Mouse (Mus musculus): ENCODE measurements around the gene Dok4. TPM values are rescaled to one million over a fixed set of nuclear protein-coding genes. Genes with fewer than 3 reads are reported as not detected.
A peak's percentile ranks its signal among the peaks of the same experiment; 100 is the strongest.

The Dok4 gene
- polyA plus RNA-seq, 1 experiment from 2014 or later: 19.3 TPM

GRCm38 (mm10) chr8:94828284-94828683, 47.8 kb downstream of the Dok4 start:
- 83% methylated on average over 6 of the region's 6 CpGs for WGBS
- Histone ChIP-seq H3K36me3 (ENCODE audit: control insufficient read depth, insufficient read depth, low read length) (peaks cover 22% of the 10 kb centered on the region), H3K27ac (replicated peaks) (no peak overlapping the region), H3K9me3 (ENCODE audit: control insufficient read depth, low read length) (no peaks in the 10 kb centered on the region), H3K4me2 (replicated peaks; ENCODE audit: low read depth) (no peak overlapping the region), H3K4me1 (replicated peaks; ENCODE audit: control insufficient read depth, insufficient read depth) (no peaks in the 10 kb centered on the region), H3K4me3 (ENCODE audit: low read depth, low read length) (no peak overlapping the region), H3K27me3 (ENCODE audit: control insufficient read depth, insufficient read depth, low read length) (no peaks in the 10 kb centered on the region), H3K9ac (ENCODE audit: low read length) (no peak overlapping the region)
- DNase-seq (ENCODE audit: low spot score): no peak
- no peak for ATAC-seq (ENCODE audit: low FRiP score, low TSS enrichment)
- no peak for TF ChIP-seq EP300 (optimal IDR thresholded peaks at IDR 0.05)
- TF ChIP-seq CTCF (IDR thresholded peaks at IDR 0.05; ENCODE audit: low read depth): no peak

- Histone ChIP-seq H3K36me3 (ENCODE audit: control insufficient read depth, insufficient read depth, low read length) (peaks cover 20% of the 10 kb centered on the region), H3K4me2 (replicated peaks; ENCODE audit: low read depth) (no peak overlapping the region), H3K27ac (replicated peaks) (no peak overlapping the region), H3K4me1 (replicated peaks; ENCODE audit: control insufficient read depth, insufficient read depth) (no peaks in the 10 kb centered on the region), H3K9me3 (ENCODE audit: control insufficient read depth, low read length) (no peaks in the 10 kb centered on the region), H3K4me3 (ENCODE audit: low read depth, low read length) (no peak overlapping the region), H3K27me3 (ENCODE audit: control insufficient read depth, insufficient read depth, low read length) (no peaks in the 10 kb centered on the region), H3K9ac (ENCODE audit: low read length) (no peak overlapping the region)
- 95% methylated on average over 5 of the region's 5 CpGs for WGBS
- DNase-seq (ENCODE audit: low spot score) (no peak), ATAC-seq (ENCODE audit: low FRiP score, low TSS enrichment) (no peak)
- TF ChIP-seq EP300 (optimal IDR thresholded peaks at IDR 0.05) (no peak), CTCF (IDR thresholded peaks at IDR 0.05; ENCODE audit: low read depth) (no peak)
Observed at GRCm38 (mm10) chr8:94826210-94826609, 49.9 kb downstream of the Dok4 start.

- ATAC-seq (ENCODE audit: low FRiP score, low TSS enrichment) (no peak), DNase-seq (ENCODE audit: low spot score) (no peak)
- Histone ChIP-seq H3K27ac (replicated peaks) (no peak overlapping the region), H3K36me3 (ENCODE audit: control insufficient read depth, insufficient read depth, low read length) (peaks cover 20% of the 10 kb centered on the region), H3K4me1 (replicated peaks; ENCODE audit: control insufficient read depth, insufficient read depth) (no peaks in the 10 kb centered on the region), H3K27me3 (ENCODE audit: control insufficient read depth, insufficient read depth, low read length) (no peaks in the 10 kb centered on the region), H3K4me3 (ENCODE audit: low read depth, low read length) (no peak overlapping the region), H3K4me2 (replicated peaks; ENCODE audit: low read depth) (no peak overlapping the region), H3K9ac (ENCODE audit: low read length) (no peak overlapping the region), H3K9me3 (ENCODE audit: control insufficient read depth, low read length) (no peaks in the 10 kb centered on the region)
- WGBS: 83% methylated on average over 6 of the region's 6 CpGs
- TF ChIP-seq EP300 (optimal IDR thresholded peaks at IDR 0.05): no peak
- no peak for TF ChIP-seq CTCF (IDR thresholded peaks at IDR 0.05; ENCODE audit: low read depth)
Observed at GRCm38 (mm10) chr8:94825170-94825569, 51.0 kb downstream of the Dok4 start.

GRCm38 (mm10) chr8:94822637-94823560, 53.2 kb downstream of the Dok4 start:
- 79% methylated on average over 23 of the region's 23 CpGs for WGBS
- no peak overlapping the region for H3K9ac ChIP-seq (ENCODE audit: low read length)
- H3K4me2 ChIP-seq (replicated peaks; ENCODE audit: low read depth): no peak overlapping the region
- H3K27ac ChIP-seq (replicated peaks): no peak overlapping the region
- TF ChIP-seq CTCF (IDR thresholded peaks at IDR 0.05; ENCODE audit: low read depth) (peak; percentile 84), EP300 (optimal IDR thresholded peaks at IDR 0.05) (no peak)
- no peak overlapping the region for H3K4me3 ChIP-seq (ENCODE audit: low read depth, low read length)
- no peaks in the 10 kb centered on the region for H3K9me3 ChIP-seq (ENCODE audit: control insufficient read depth, low read length)
- no peaks in the 10 kb centered on the region for H3K27me3 ChIP-seq (ENCODE audit: control insufficient read depth, insufficient read depth, low read length)
- H3K4me1 ChIP-seq (replicated peaks; ENCODE audit: control insufficient read depth, insufficient read depth): no peaks in the 10 kb centered on the region
- H3K36me3 ChIP-seq (ENCODE audit: control insufficient read depth, insufficient read depth, low read length): peaks cover 16% of the 10 kb centered on the region
- peak; percentile 76 for DNase-seq (ENCODE audit: low spot score)
- ATAC-seq (ENCODE audit: low FRiP score, low TSS enrichment): peak; percentile 52

- Histone ChIP-seq H3K4me3 (ENCODE audit: low read depth, low read length) (no peak overlapping the region), H3K9ac (ENCODE audit: low read length) (no peak overlapping the region), H3K4me1 (replicated peaks; ENCODE audit: control insufficient read depth, insufficient read depth) (no peaks in the 10 kb centered on the region), H3K36me3 (ENCODE audit: control insufficient read depth, insufficient read depth, low read length) (peaks cover 12% of the 10 kb centered on the region), H3K4me2 (replicated peaks; ENCODE audit: low read depth) (no peak overlapping the region), H3K9me3 (ENCODE audit: control insufficient read depth, low read length) (no peaks in the 10 kb centered on the region), H3K27me3 (ENCODE audit: control insufficient read depth, insufficient read depth, low read length) (no peaks in the 10 kb centered on the region), H3K27ac (replicated peaks) (no peak overlapping the region)
- DNase-seq (ENCODE audit: low spot score) (no peak), ATAC-seq (ENCODE audit: low FRiP score, low TSS enrichment) (no peak)
- WGBS: 92% methylated on average over 2 of the region's 2 CpGs
- no peak for TF ChIP-seq CTCF (IDR thresholded peaks at IDR 0.05; ENCODE audit: low read depth)
Observed at GRCm38 (mm10) chr8:94821381-94821780, 54.7 kb downstream of the Dok4 start.

GRCm38 (mm10) chr8:94820553-94820952, 55.6 kb downstream of the Dok4 start:
- ATAC-seq (ENCODE audit: low FRiP score, low TSS enrichment): no peak
- DNase-seq (ENCODE audit: low spot score): no peak
- H3K4me2 ChIP-seq (replicated peaks; ENCODE audit: low read depth): no peak overlapping the region
- 67% methylated on average over 7 of the region's 7 CpGs for WGBS
- TF ChIP-seq CTCF (IDR thresholded peaks at IDR 0.05; ENCODE audit: low read depth): no peak
- TF ChIP-seq EP300 (optimal IDR thresholded peaks at IDR 0.05): no peak
- H3K27ac ChIP-seq (replicated peaks): 0 out of 2 replicates have a peak overlapping the region, but pooled peaks have one; percentile 35
- no peaks in the 10 kb centered on the region for H3K4me1 ChIP-seq (replicated peaks; ENCODE audit: control insufficient read depth, insufficient read depth)
- no peak overlapping the region for H3K9ac ChIP-seq (ENCODE audit: low read length)
- H3K9me3 ChIP-seq (ENCODE audit: control insufficient read depth, low read length): no peaks in the 10 kb centered on the region
- no peak overlapping the region for H3K4me3 ChIP-seq (ENCODE audit: low read depth, low read length)
- no peaks in the 10 kb centered on the region for H3K27me3 ChIP-seq (ENCODE audit: control insufficient read depth, insufficient read depth, low read length)
- H3K36me3 ChIP-seq (ENCODE audit: control insufficient read depth, insufficient read depth, low read length): peaks cover 12% of the 10 kb centered on the region

Data from stomach, postnatal 0 days (tissue).